Mouse (Mus musculus) bone marrow, adult 2 months (tissue): ENCODE results near the gene Ifi27l2a.

Experiments used
- CTCF ChIP-seq: fragments of 200-500 bp; IDR thresholded peaks from 2 replicates; pipeline ENCODE4 v1.5.1; 2011; ENCODE audit warnings: low read length, control low read depth; ENCODE audit not compliant: control insufficient read depth, insufficient read depth
- POLR2A ChIP-seq: fragments of 200-500 bp; IDR thresholded peaks from 2 replicates; pipeline ENCODE4 v1.6.1; 2011; ENCODE audit warnings: low read depth, mild to moderate bottlenecking, control low read depth, low read length, borderline replicate concordance; ENCODE audit not compliant: control insufficient read depth

GRCm38 (mm10) chr12:103476779-103477389 lies 33.4 kb upstream of the Ifi27l2a start:
- TF ChIP-seq POLR2A (no peak), CTCF (no peak)
